Mouse (Mus musculus) CH12.LX (cell line): ENCODE data around the gene Kif18a. TPM values are rescaled to one million over a fixed set of nuclear protein-coding genes. Genes with fewer than 3 reads are reported as not detected.

Experiments
- DNase-seq: peaks from one replicate; pipeline ENCODE4 v3.0.0-alpha.2; 2013; ENCODE audit errors: extremely low read depth
- H3K27ac ChIP-seq: 2 replicates; pipeline ENCODE4 v1.5.1; 2012; ENCODE audit warnings: low read depth, mild to moderate bottlenecking, control low read depth, moderate library complexity; ENCODE audit not compliant: insufficient read depth
- H3K27me3 ChIP-seq: replicated peaks from 2 replicates; pipeline ENCODE3; 2012; ENCODE audit warnings: inconsistent platforms
- H3K36me3 ChIP-seq, 2 experiments: replicated peaks in 1 of 2; 2 replicates each; pipeline versions ENCODE3 to v1.6.1; 2012; ENCODE audit warnings: inconsistent platforms in 1 of 2, low read length in 1 of 2, mild to moderate bottlenecking in 1 of 2, mixed read lengths in 1 of 2, moderate library complexity in 1 of 2; ENCODE audit not compliant: control insufficient read depth in 1 of 2, insufficient read depth in 1 of 2
- H3K4me1 ChIP-seq, 2 experiments: 2 replicates each; pipeline ENCODE4 v1.6.1; 2012; ENCODE audit warnings: inconsistent platforms in 1 of 2, moderate library complexity in 1 of 2; ENCODE audit not compliant: insufficient read depth in 2 of 2, control insufficient read depth in 1 of 2
- H3K4me2 ChIP-seq: 2 replicates; pipeline ENCODE4 v1.6.1; 2012; ENCODE audit warnings: low read depth, mild to moderate bottlenecking, control low read depth; ENCODE audit not compliant: poor library complexity, insufficient read depth, severe bottlenecking
- H3K4me3 ChIP-seq, 3 experiments: fragments of 150-350 bp in 1 of 3; sonication (generic) in 1 of 3; replicated peaks in 1 of 3; 2 replicates each; pipeline versions ENCODE3 to v1.5.1; 2011 to 2012; ENCODE audit warnings: low read depth in 2 of 3, low read length in 2 of 3, mild to moderate bottlenecking in 2 of 3, moderate library complexity in 2 of 3, control low read depth in 1 of 3, improper control_type of control experiment in 1 of 3, inconsistent platforms in 1 of 3, mixed read lengths in 1 of 3; ENCODE audit not compliant: poor library complexity in 1 of 3
- H3K79me2 ChIP-seq: replicated peaks from 2 replicates; pipeline ENCODE4 v1.6.1; 2012; ENCODE audit warnings: mild to moderate bottlenecking, moderate library complexity; ENCODE audit not compliant: control insufficient read depth, poor library complexity, insufficient read depth, severe bottlenecking; ENCODE audit errors: extremely low read depth
- H3K9ac ChIP-seq: 2 replicates; pipeline ENCODE4 v1.6.1; 2012; ENCODE audit warnings: low read depth, mild to moderate bottlenecking, control low read depth, moderate library complexity; ENCODE audit not compliant: insufficient read depth
- H3K9me3 ChIP-seq: replicated peaks from 2 replicates; pipeline ENCODE3; 2012; ENCODE audit warnings: low read length, inconsistent platforms, mixed read lengths
- BHLHE40 ChIP-seq: IDR thresholded peaks from 2 replicates; pipeline ENCODE4 v1.6.1; 2011; ENCODE audit warnings: mild to moderate bottlenecking, low read depth, low read length, improper control_type of control experiment
- CHD1 ChIP-seq: IDR thresholded peaks from 2 replicates; pipeline ENCODE4 v1.6.1; 2012; ENCODE audit warnings: low read depth, low read length, improper control_type of control experiment, inconsistent platforms
- CHD2 ChIP-seq: IDR thresholded peaks from 2 replicates; pipeline ENCODE4 v1.6.1; 2011; ENCODE audit warnings: low read length, improper control_type of control experiment
- CTCF ChIP-seq, 2 experiments: IDR thresholded peaks in 1 of 2; conservative IDR thresholded peaks in 1 of 2; 2 replicates each; pipeline ENCODE4 v1.5.1; 2011 to 2012; ENCODE audit warnings: low read depth in 2 of 2, low read length in 2 of 2, improper control_type of control experiment in 1 of 2, inconsistent platforms in 1 of 2, mild to moderate bottlenecking in 1 of 2, moderate library complexity in 1 of 2
- E2F4 ChIP-seq: IDR thresholded peaks from 2 replicates; pipeline ENCODE4 v1.6.1; 2011; ENCODE audit warnings: low read depth, low read length, improper control_type of control experiment; ENCODE audit not compliant: insufficient replicate concordance
- ELF1 ChIP-seq: IDR thresholded peaks from 2 replicates; pipeline ENCODE4 v1.6.1; 2014; ENCODE audit warnings: low read depth, mild to moderate bottlenecking, inconsistent platforms, low read length, improper control_type of control experiment
- EP300 ChIP-seq: IDR thresholded peaks from 2 replicates; pipeline ENCODE4 v1.6.1; 2011; ENCODE audit warnings: low read length, improper control_type of control experiment
- GABPA ChIP-seq: IDR thresholded peaks from 2 replicates; pipeline ENCODE4 v1.6.1; 2012; ENCODE audit warnings: low read depth, low read length, improper control_type of control experiment, inconsistent platforms; ENCODE audit not compliant: insufficient replicate concordance
- JUN ChIP-seq: IDR thresholded peaks from 2 replicates; pipeline ENCODE4 v1.6.1; 2011; ENCODE audit warnings: low read depth, mild to moderate bottlenecking, low read length, improper control_type of control experiment, moderate library complexity; ENCODE audit not compliant: insufficient read depth
- JUND ChIP-seq: conservative IDR thresholded peaks from 2 replicates; pipeline ENCODE4 v1.6.1; 2011; ENCODE audit warnings: low read depth, low read length, improper control_type of control experiment
- MAX ChIP-seq: IDR thresholded peaks from 2 replicates; pipeline ENCODE4 v1.6.1; 2011; ENCODE audit warnings: low read length, improper control_type of control experiment
- MAZ ChIP-seq: IDR thresholded peaks from 2 replicates; pipeline ENCODE4 v1.6.1; 2012; ENCODE audit warnings: low read depth, mild to moderate bottlenecking, inconsistent platforms, low read length, improper control_type of control experiment, moderate library complexity
- NRF1 ChIP-seq: IDR thresholded peaks from 2 replicates; pipeline ENCODE4 v1.6.1; 2014; ENCODE audit warnings: low read depth, mild to moderate bottlenecking, inconsistent platforms, low read length, improper control_type of control experiment, moderate library complexity
- PAX5 ChIP-seq: IDR thresholded peaks from 2 replicates; pipeline ENCODE4 v1.6.1; 2012; ENCODE audit warnings: low read length, inconsistent platforms, mixed read lengths
- POLR2A ChIP-seq: IDR thresholded peaks from 2 replicates; pipeline ENCODE4 v1.6.1; 2011; ENCODE audit warnings: low read depth, mild to moderate bottlenecking, improper control_type of control experiment, low read length
- RCOR1 ChIP-seq: conservative IDR thresholded peaks from 2 replicates; pipeline ENCODE4 v1.6.1; 2012; ENCODE audit warnings: low read depth, mild to moderate bottlenecking, inconsistent platforms, low read length, improper control_type of control experiment
- SIN3A ChIP-seq: IDR thresholded peaks from 2 replicates; pipeline ENCODE4 v1.6.1; 2012; ENCODE audit warnings: low read length, improper control_type of control experiment, inconsistent platforms
- TBP ChIP-seq: conservative IDR thresholded peaks from 2 replicates; pipeline ENCODE4 v1.6.1; 2011; ENCODE audit warnings: low read depth, low read length, improper control_type of control experiment
- ZC3H11A ChIP-seq: IDR thresholded peaks from 2 replicates; pipeline ENCODE4 v1.6.1; 2012; ENCODE audit warnings: low read depth, mild to moderate bottlenecking, inconsistent platforms, low read length, improper control_type of control experiment
- ZKSCAN1 ChIP-seq: IDR thresholded peaks from 2 replicates; pipeline ENCODE4 v1.6.1; 2012; ENCODE audit warnings: low read depth, inconsistent platforms, low read length, improper control_type of control experiment, borderline replicate concordance
- ZMIZ1 ChIP-seq: IDR thresholded peaks from 2 replicates; pipeline ENCODE4 v1.6.1; 2012; ENCODE audit warnings: low read depth, mild to moderate bottlenecking, inconsistent platforms, low read length, improper control_type of control experiment
- dilution Hi-C: fragments of 300-500 bp; cut with MboI; formaldehyde crosslinking; loops from 2 replicates; pipeline ENCODE4 v1.14.3; 2020; ENCODE audit warnings: low sequenced_read_pairs; ENCODE audit not compliant: extremely low pct_unique_long_range_greater_than_20kb, extremely low pct_ligation_motif_present
- in situ Hi-C: fragments of 300-500 bp; cut with MboI; formaldehyde crosslinking; loops from 3 replicates; pipeline ENCODE4 v1.14.3; 2019; ENCODE audit warnings: low sequenced_read_pairs, low pct_ligation_motif_present, low pct_unique_long_range_greater_than_20kb, mixed read lengths
- polyA plus RNA-seq: library from polyadenylated mRNA; unstranded; fragments of >175 nt; gene quantifications from 2 replicates; pipeline ENCODE4 v1.2.1, GENCODE M21; 2012; ENCODE audit warnings: low read depth; ENCODE audit not compliant: insufficient read length
- total RNA-seq, 2 experiments: library from RNA; depleted of rRNA; stranded (reverse); fragments of 300-350 nt in 1 of 2; fragments of >200 nt in 1 of 2; gene quantifications; 2 replicates each; pipeline ENCODE4 v1.2.3; 2012 to 2014

Kif18a gene
- total and polyA plus RNA-seq, 3 experiments: 18.9 to 48.4 (median 23.4) TPM

GRCm38 (mm10) chr2:109233876-109234275 is 46.7 kb upstream of the Kif18a start:
- no peaks in the 10 kb centered on the region for H3K79me2 ChIP-seq
- dilution Hi-C loops (no loop called here), in situ Hi-C loops (no loop called here)
- no peak for DNase-seq
- H3K4me1 ChIP-seq: no peaks in the 10 kb centered on the region
- H3K27ac ChIP-seq: no peak overlapping the region
- no peak overlapping the region for H3K4me3 ChIP-seq
- H3K4me2 ChIP-seq: no peak overlapping the region
- no peaks in the 10 kb centered on the region for H3K36me3 ChIP-seq
- H3K27me3 ChIP-seq: no peaks in the 10 kb centered on the region
- TF ChIP-seq MAZ (no peak), PAX5 (no peak)
- H3K9me3 ChIP-seq: no peaks in the 10 kb centered on the region
- no peak overlapping the region for H3K9ac ChIP-seq

GRCm38 (mm10) chr2:109235741-109236140 is 44.8 kb upstream of the Kif18a start:
- Histone ChIP-seq H3K4me1 (no peaks in the 10 kb centered on the region), H3K36me3 (no peaks in the 10 kb centered on the region), H3K4me2 (no peak overlapping the region), H3K9ac (no peak overlapping the region), H3K79me2 (no peaks in the 10 kb centered on the region), H3K4me3 (no peak overlapping the region), H3K27ac (no peak overlapping the region), H3K9me3 (no peaks in the 10 kb centered on the region), H3K27me3 (no peaks in the 10 kb centered on the region)
- in situ Hi-C loops (no loop called here), dilution Hi-C loops (no loop called here)
- DNase-seq: no peak
- TF ChIP-seq TBP (no peak), POLR2A (no peak), SIN3A (no peak), PAX5 (no peak), RCOR1 (no peak)

- no peak for TF ChIP-seq ZC3H11A
These were observed 38.6 kb upstream of the Kif18a start for GRCm38 (mm10) chr2:109241947-109242346.

GRCm38 (mm10) chr2:109262779-109263178 is 17.8 kb upstream of the Kif18a start:
- H3K9me3 ChIP-seq: no peaks in the 10 kb centered on the region
- no peak overlapping the region for H3K27ac ChIP-seq
- DNase-seq: no peak
- no peak for TF ChIP-seq CHD1
- TF ChIP-seq ELF1: no peak
- no peak for TF ChIP-seq BHLHE40
- no peak for TF ChIP-seq CTCF (conservative IDR thresholded peaks at IDR 0.05 in 1 of 2, IDR thresholded peaks at IDR 0.05 in 1 of 2; ENCODE audit: low read depth in 2 of 2, low read length in 2 of 2)
- TF ChIP-seq JUND: no peak
- TF ChIP-seq E2F4: no peak
- TF ChIP-seq NRF1: no peak
- no peak for TF ChIP-seq MAX
- TF ChIP-seq ZMIZ1: no peak
- no peak for TF ChIP-seq MAZ
- TF ChIP-seq CHD2: no peak
- TF ChIP-seq ZKSCAN1: no peak
- TF ChIP-seq JUN: no peak
- TF ChIP-seq GABPA: no peak
- TF ChIP-seq EP300: no peak
- peaks cover 0 to 6% of the 10 kb centered on the region in 2 experiments for H3K36me3 ChIP-seq
- in situ Hi-C loops: no loop called here
- no peak overlapping the region for H3K4me3 ChIP-seq
- no peaks in the 10 kb centered on the region for H3K27me3 ChIP-seq
- H3K79me2 ChIP-seq: no peaks in the 10 kb centered on the region
- no peaks in the 10 kb centered on the region for H3K4me1 ChIP-seq
- no peak overlapping the region for H3K4me2 ChIP-seq
- H3K9ac ChIP-seq: no peak overlapping the region
- dilution Hi-C loops: no loop called here

More at GRCm38 (mm10) chr2:109241947-109242346, 38.6 kb upstream of the Kif18a start:
- Histone ChIP-seq H3K4me2 (no peak overlapping the region), H3K36me3 (no peaks in the 10 kb centered on the region), H3K79me2 (no peaks in the 10 kb centered on the region), H3K27ac (no peak overlapping the region), H3K4me1 (no peaks in the 10 kb centered on the region), H3K9ac (no peak overlapping the region), H3K9me3 (no peaks in the 10 kb centered on the region), H3K4me3 (no peak overlapping the region), H3K27me3 (no peaks in the 10 kb centered on the region)
- dilution Hi-C loops (no loop called here), in situ Hi-C loops (no loop called here)
- DNase-seq: no peak
